15 mouse cellular contexts compared by ENCODE assay signal in genomic region chr3:101013005-101013404, GRCm38 (mm10). TPM values are rescaled to one million over a fixed set of nuclear protein-coding genes. Genes with fewer than 3 reads are reported as not detected.
"Had no signal": no experiment of that assay in that cellular context is flagged by ENCODE, and none has a peak within 500 bp of the region (broad histone marks: within the 10 kb centered on the region; RNA-seq: fewer than 3 reads in every experiment).

No protein-coding gene starts in this region.

- H3K4me1 ChIP-seq: liver, embryonic 13.5 days; midbrain, embryonic 15.5 days; neural tube, embryonic 12.5 days had no signal

- DNase-seq: kidney, adult 2 months; liver; liver, embryonic 13.5 days; liver, postnatal 0 days; lung, postnatal 14 days; spleen, adult 18-20 months had no signal

- H3K27ac ChIP-seq: kidney, embryonic 15.5 days; left cerebral cortex, adult 2 months; limb, embryonic 12.5 days; liver, embryonic 13.5 days; lung, embryonic 15.5 days; macrophage; midbrain, embryonic 15.5 days; neural tube, embryonic 12.5 days had no signal

- H3K4me3 ChIP-seq: kidney, embryonic 15.5 days; left cerebral cortex, adult 2 months; limb, embryonic 12.5 days; liver, embryonic 13.5 days; lung, embryonic 15.5 days; megakaryocyte, embryonic 14.5 days; midbrain, embryonic 15.5 days; neural tube, embryonic 12.5 days had no signal

- H3K36me3 ChIP-seq: kidney, embryonic 15.5 days; limb, embryonic 12.5 days; liver, embryonic 13.5 days; lung, embryonic 15.5 days; midbrain, embryonic 15.5 days; neural tube, embryonic 12.5 days had no signal

- ATAC-seq: liver, postnatal 0 days had no signal

- H3K27me3 ChIP-seq: kidney, embryonic 15.5 days; limb, embryonic 12.5 days; liver, embryonic 13.5 days; lung, embryonic 15.5 days; megakaryocyte, embryonic 14.5 days; midbrain, embryonic 15.5 days; neural tube, embryonic 12.5 days had no signal

RNA-seq across cellular contexts. Expression of gene Cd101, which starts 16.4 kb away (rescaled TPM):
- polyA plus RNA-seq: midbrain, embryonic 11.5 days; midbrain, embryonic 15.5 days had no signal
